Mouse (Mus musculus) heart, postnatal 0 days (tissue): ENCODE measurements around the gene P2rx5.

Source experiments
- CTCF ChIP-seq: IDR thresholded peaks from 2 replicates; pipeline ENCODE4 v1.5.1; 2016; ENCODE audit warnings: antibody characterized with exemption, control low read depth, low read depth
- EP300 ChIP-seq: IDR thresholded peaks from 2 replicates; pipeline ENCODE4 v1.6.1; 2016; ENCODE audit warnings: antibody characterized with exemption, low read depth

- TF ChIP-seq CTCF: no peak
- TF ChIP-seq EP300: no peak
Observed at GRCm38 (mm10) chr11:73159957-73160810, at the start of gene P2rx5.
